Mouse (Mus musculus) myocyte (in vitro differentiated cells): ENCODE measurements around the gene Lmo7. TPM values are rescaled to one million over a fixed set of nuclear protein-coding genes. Genes with fewer than 3 reads are reported as not detected.

Experiments
- H3K27me3 ChIP-seq: one replicate; pipeline ENCODE4 v1.6.1; 2011; ENCODE audit not compliant: control insufficient read depth, insufficient read depth, insufficient read length
- H3K36me3 ChIP-seq: one replicate; pipeline ENCODE4 v1.6.1; 2011; ENCODE audit not compliant: control insufficient read depth, insufficient read depth
- H3K4me2 ChIP-seq: one replicate; pipeline ENCODE4 v1.6.1; 2011; ENCODE audit warnings: low read depth, control low read depth
- H3K4me3 ChIP-seq: one replicate; pipeline ENCODE4 v1.5.1; 2011; ENCODE audit warnings: mild to moderate bottlenecking, control low read depth, moderate library complexity
- H3K79me2 ChIP-seq: one replicate; pipeline ENCODE4 v1.6.1; 2011; ENCODE audit not compliant: control insufficient read depth, insufficient read depth
- H3ac ChIP-seq: one replicate; pipeline ENCODE4 v1.6.1; 2011; ENCODE audit not compliant: control insufficient read depth, insufficient read length
- CEBPB ChIP-seq: IDR thresholded peaks from 2 replicates; pipeline ENCODE4 v1.6.1; 2011; ENCODE audit warnings: mild to moderate bottlenecking, moderate library complexity; ENCODE audit not compliant: poor library complexity, insufficient read depth, severe bottlenecking
- E2F4 ChIP-seq: IDR thresholded peaks from one replicate; pipeline ENCODE4 v1.6.1; 2011; ENCODE audit warnings: mild to moderate bottlenecking, control low read depth, moderate library complexity; ENCODE audit not compliant: insufficient read depth
- MAX ChIP-seq: IDR thresholded peaks from one replicate; pipeline ENCODE4 v1.6.1; 2011; ENCODE audit warnings: low read depth, mild to moderate bottlenecking, control low read depth
- MYOD1 ChIP-seq, 3 experiments: IDR thresholded peaks; one replicate each; pipeline ENCODE4 v1.6.1; 2011; ENCODE audit warnings: control low read depth in 2 of 3, low read depth in 2 of 3, mild to moderate bottlenecking in 2 of 3, moderate library complexity in 1 of 3; ENCODE audit not compliant: insufficient read length in 2 of 3, control insufficient read depth in 1 of 3
- MYOG ChIP-seq, 3 experiments: IDR thresholded peaks; one replicate each; pipeline ENCODE4 v1.6.1; 2011; ENCODE audit warnings: control low read depth in 2 of 3, low read depth in 2 of 3, mild to moderate bottlenecking in 2 of 3; ENCODE audit not compliant: insufficient read length in 2 of 3, control insufficient read depth in 1 of 3, insufficient read depth in 1 of 3
- POLR2A ChIP-seq: IDR thresholded peaks from one replicate; pipeline ENCODE4 v1.6.1; 2011; ENCODE audit warnings: low read depth, mild to moderate bottlenecking, control low read depth, moderate library complexity; ENCODE audit not compliant: insufficient read length
- POLR2AphosphoS2 ChIP-seq: IDR thresholded peaks from one replicate; pipeline ENCODE4 v1.6.1; 2011; ENCODE audit warnings: low read depth, control low read depth; ENCODE audit not compliant: insufficient read length
- REST ChIP-seq: IDR thresholded peaks from one replicate; pipeline ENCODE4 v1.6.1; 2011; ENCODE audit warnings: mild to moderate bottlenecking, control low read depth, moderate library complexity; ENCODE audit not compliant: insufficient read depth, insufficient read length
- SRF ChIP-seq: IDR thresholded peaks from one replicate; pipeline ENCODE4 v1.6.1; 2011; ENCODE audit warnings: low read depth; ENCODE audit not compliant: control insufficient read depth, insufficient read length
- TCF12 ChIP-seq: IDR thresholded peaks from one replicate; pipeline ENCODE4 v1.6.1; 2011; ENCODE audit warnings: mild to moderate bottlenecking, control low read depth; ENCODE audit not compliant: poor library complexity, insufficient read depth, severe bottlenecking
- TCF3 ChIP-seq: IDR thresholded peaks from one replicate; pipeline ENCODE4 v1.6.1; 2011; ENCODE audit warnings: low read depth, control low read depth; ENCODE audit not compliant: insufficient read length
- USF1 ChIP-seq: IDR thresholded peaks from one replicate; pipeline ENCODE4 v1.6.1; 2011; ENCODE audit warnings: low read depth, mild to moderate bottlenecking, control low read depth, moderate library complexity
- polyA plus RNA-seq: library from polyadenylated mRNA; unstranded; fragments of >200 nt; fragmentation: generic; extraction: Trizol; gene quantifications from one replicate; pipeline ENCODE4 v1.2.1, GENCODE M21; 2012; ENCODE audit warnings: missing spikeins

The Lmo7 gene
- polyA plus RNA-seq, 1 experiment: 56.1 TPM

DNA sequence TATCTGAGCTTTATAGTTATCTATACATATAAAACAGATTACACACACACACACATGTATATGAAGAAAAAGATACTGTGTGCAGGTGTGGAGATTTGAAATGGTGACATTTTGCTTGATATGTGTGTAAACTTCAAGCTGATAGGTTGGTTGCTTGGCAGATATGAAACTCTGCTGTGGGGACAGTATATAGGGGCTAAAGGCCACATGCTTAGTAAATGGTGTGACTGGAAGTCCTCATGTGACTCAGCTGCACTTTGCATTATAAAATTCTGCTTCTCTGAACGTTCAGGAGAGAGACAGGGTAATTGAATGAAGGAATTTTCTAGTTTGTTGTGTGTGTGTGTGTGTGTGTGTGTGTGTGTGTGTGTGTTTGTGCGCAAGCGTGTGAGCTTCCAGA, 124.5 kb downstream of the Lmo7 start:
- no peak for TF ChIP-seq TCF3
- no peak for TF ChIP-seq MYOG (IDR thresholded peaks at IDR 0.05; ENCODE audit: control insufficient read depth in 1 of 3, insufficient read depth in 1 of 3, insufficient read length in 2 of 3, low read depth in 2 of 3)
- no peak for TF ChIP-seq CEBPB
- no peak for TF ChIP-seq SRF
- TF ChIP-seq MAX: no peak
- no peak for TF ChIP-seq E2F4
- no peak for TF ChIP-seq REST
- no peak for TF ChIP-seq MYOD1 (IDR thresholded peaks at IDR 0.05; ENCODE audit: control insufficient read depth in 1 of 3, insufficient read length in 2 of 3, low read depth in 2 of 3)
- TF ChIP-seq TCF12: no peak
- no peak for TF ChIP-seq USF1
- no peak for TF ChIP-seq POLR2A
- no peak for TF ChIP-seq POLR2AphosphoS2
- H3K27me3 ChIP-seq: no peaks in the 10 kb centered on the region
- H3K79me2 ChIP-seq: peaks cover 21% of the 10 kb centered on the region
- H3ac ChIP-seq: no peak overlapping the region
- peak overlapping the region; percentile 20 for H3K4me2 ChIP-seq
- H3K4me3 ChIP-seq: no peak overlapping the region
- H3K36me3 ChIP-seq: no peaks in the 10 kb centered on the region

DNA sequence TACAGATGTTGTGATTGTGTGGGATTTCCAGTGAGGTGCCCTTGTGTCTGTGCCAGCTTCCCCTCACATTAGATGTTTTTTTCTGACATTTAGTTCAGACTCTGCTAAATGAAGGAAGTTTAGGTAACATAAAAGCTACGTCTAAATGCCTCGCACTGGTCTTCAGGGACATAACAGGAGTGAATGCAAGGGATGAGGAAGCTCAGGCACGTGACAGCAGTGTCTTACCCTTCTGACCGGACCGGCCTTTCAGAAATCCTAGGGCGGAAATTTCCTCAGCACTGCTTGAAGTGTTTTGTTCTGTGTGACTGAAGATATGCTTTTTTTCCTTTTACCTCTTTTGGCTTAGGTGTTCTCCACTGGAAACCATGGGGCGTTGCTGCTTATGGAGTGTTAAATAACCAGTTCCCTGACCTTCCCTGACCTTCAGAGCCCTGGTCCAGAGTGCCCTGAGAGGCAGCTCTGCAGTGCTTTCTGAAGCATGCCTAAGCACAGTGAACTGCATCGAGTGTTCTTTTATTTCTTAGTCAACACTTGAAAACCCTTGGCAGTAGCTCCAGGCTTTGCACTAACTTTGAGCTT, 129.6 kb downstream of the Lmo7 start:
- no peaks in the 10 kb centered on the region for H3K27me3 ChIP-seq
- H3K36me3 ChIP-seq: no peaks in the 10 kb centered on the region
- H3K4me2 ChIP-seq: no peak overlapping the region
- peaks cover 8% of the 10 kb centered on the region for H3K79me2 ChIP-seq
- no peak overlapping the region for H3K4me3 ChIP-seq
- no peak overlapping the region for H3ac ChIP-seq
- no peak for TF ChIP-seq USF1
- TF ChIP-seq MAX: no peak
- TF ChIP-seq POLR2A: no peak
- TF ChIP-seq REST: no peak
- no peak for TF ChIP-seq E2F4
- TF ChIP-seq SRF: no peak
- no peak for TF ChIP-seq CEBPB
- no peak for TF ChIP-seq POLR2AphosphoS2
- no peak for TF ChIP-seq TCF12
- no peak for TF ChIP-seq TCF3
- TF ChIP-seq MYOG (IDR thresholded peaks at IDR 0.05; ENCODE audit: control insufficient read depth in 1 of 3, insufficient read depth in 1 of 3, insufficient read length in 2 of 3, low read depth in 2 of 3): no peak
- TF ChIP-seq MYOD1 (IDR thresholded peaks at IDR 0.05; ENCODE audit: control insufficient read depth in 1 of 3, insufficient read length in 2 of 3, low read depth in 2 of 3): no peak

DNA sequence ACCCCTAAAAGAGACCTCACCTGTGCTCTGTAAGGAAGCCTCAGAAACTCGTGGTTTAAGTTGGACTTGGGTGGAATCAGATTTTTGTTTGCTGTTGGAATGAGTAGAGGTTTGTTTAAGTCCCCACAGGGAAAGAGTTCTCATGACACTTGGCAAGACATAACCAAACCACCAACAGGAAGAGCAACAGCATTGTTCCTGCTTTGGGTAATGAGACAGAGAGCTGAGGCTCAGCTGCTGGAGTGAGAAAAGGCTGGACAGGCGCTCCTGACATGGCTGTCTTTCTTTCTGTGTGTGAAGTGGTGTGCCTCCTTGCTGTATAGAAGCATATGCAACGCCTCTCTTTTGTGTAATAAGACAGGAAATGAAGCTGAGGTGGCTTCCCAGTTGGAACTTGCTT, 132.3 kb downstream of the Lmo7 start:
- Histone ChIP-seq H3K4me3 (no peak overlapping the region), H3K79me2 (peaks cover 8% of the 10 kb centered on the region), H3K36me3 (no peaks in the 10 kb centered on the region), H3K4me2 (no peak overlapping the region), H3ac (no peak overlapping the region), H3K27me3 (no peaks in the 10 kb centered on the region)
- TF ChIP-seq POLR2AphosphoS2 (no peak), USF1 (no peak), POLR2A (no peak), MYOD1 (IDR thresholded peaks at IDR 0.05; ENCODE audit: control insufficient read depth in 1 of 3, insufficient read length in 2 of 3, low read depth in 2 of 3) (no peak), MAX (no peak), CEBPB (no peak), TCF3 (no peak), TCF12 (no peak), E2F4 (no peak), SRF (no peak), REST (no peak), MYOG (IDR thresholded peaks at IDR 0.05; ENCODE audit: control insufficient read depth in 1 of 3, insufficient read depth in 1 of 3, insufficient read length in 2 of 3, low read depth in 2 of 3) (no peak)

DNA sequence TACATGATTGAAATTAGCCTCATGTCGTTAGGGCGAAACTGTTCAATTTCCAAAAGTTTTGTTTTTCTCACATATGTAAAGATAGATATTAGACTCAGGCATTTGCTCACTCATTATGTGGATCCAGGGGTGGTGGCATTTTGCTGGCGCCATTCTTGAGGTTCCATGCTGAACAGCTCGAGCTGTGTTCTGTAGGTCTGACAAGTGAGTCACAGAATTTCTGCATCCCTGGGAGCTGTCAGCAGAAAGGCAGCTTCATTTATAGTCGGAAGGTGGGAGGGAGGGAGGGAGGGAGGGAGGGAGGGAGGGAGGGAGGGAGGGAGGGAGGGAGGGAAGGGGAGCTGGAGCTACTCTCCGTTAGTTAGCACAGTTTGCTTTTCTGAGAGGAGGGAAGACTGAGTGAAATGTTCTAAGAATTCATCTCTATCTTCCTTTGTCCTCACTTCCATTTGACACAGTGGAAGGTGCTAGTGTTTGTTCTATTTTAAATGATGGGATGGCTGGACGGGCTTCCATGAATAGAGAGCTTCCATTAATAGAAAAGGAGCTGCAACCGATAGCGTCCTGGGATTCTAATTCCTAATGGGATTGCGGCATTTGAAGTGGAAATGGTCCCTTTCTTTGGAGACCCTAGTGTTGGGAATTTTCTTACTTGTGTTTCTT, 137.4 kb downstream of the Lmo7 start:
- Histone ChIP-seq H3K4me3 (no peak overlapping the region), H3K79me2 (peaks cover 19% of the 10 kb centered on the region), H3K36me3 (no peaks in the 10 kb centered on the region), H3K4me2 (peak overlapping the region; percentile 49), H3ac (no peak overlapping the region), H3K27me3 (no peaks in the 10 kb centered on the region)
- TF ChIP-seq POLR2AphosphoS2 (no peak), MYOG (IDR thresholded peaks at IDR 0.05; ENCODE audit: control insufficient read depth in 1 of 3, insufficient read depth in 1 of 3, insufficient read length in 2 of 3, low read depth in 2 of 3) (no peak)

DNA sequence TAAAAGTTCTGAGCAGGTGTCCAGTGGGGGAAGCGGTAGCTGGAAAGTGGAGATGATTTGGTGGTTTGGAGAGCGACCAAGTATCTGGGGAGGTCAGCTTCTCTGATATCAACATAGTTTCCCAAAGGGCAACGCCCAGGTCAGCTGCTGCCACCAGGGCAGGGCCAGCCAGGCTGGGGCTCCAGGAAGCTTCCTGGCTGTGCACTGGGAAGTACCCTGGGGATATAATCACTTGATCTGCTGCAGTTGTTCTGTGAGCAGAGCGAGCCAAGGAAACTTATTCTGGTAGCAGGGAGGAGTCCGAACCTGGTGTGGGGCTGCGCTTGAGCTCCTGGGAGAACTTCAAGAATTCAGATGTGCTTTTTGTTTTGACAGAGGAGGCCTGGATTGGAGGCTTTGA, 139.4 kb downstream of the Lmo7 start:
- H3ac ChIP-seq: no peak overlapping the region
- peak overlapping the region; percentile 97 for H3K4me2 ChIP-seq
- no peaks in the 10 kb centered on the region for H3K27me3 ChIP-seq
- peaks cover 37% of the 10 kb centered on the region for H3K79me2 ChIP-seq
- peak; percentile 42 for TF ChIP-seq USF1
- TF ChIP-seq MYOD1 (IDR thresholded peaks at IDR 0.05; ENCODE audit: control insufficient read depth in 1 of 3, insufficient read length in 2 of 3, low read depth in 2 of 3): peak in 2 of 3 experiments; percentile 79 to 94
- no peak for TF ChIP-seq E2F4
- no peak for TF ChIP-seq SRF
- TF ChIP-seq MYOG (IDR thresholded peaks at IDR 0.05; ENCODE audit: control insufficient read depth in 1 of 3, insufficient read depth in 1 of 3, insufficient read length in 2 of 3, low read depth in 2 of 3): peak; percentile 78 to 98 (median 81)
- peak; percentile 88 for TF ChIP-seq TCF12
- no peak for TF ChIP-seq POLR2AphosphoS2
- TF ChIP-seq POLR2A: no peak
- TF ChIP-seq REST: no peak
- TF ChIP-seq MAX: peak; percentile 6
- no peak for TF ChIP-seq CEBPB
- TF ChIP-seq TCF3: peak; percentile 80
- H3K4me3 ChIP-seq: peak overlapping the region; percentile 17
- no peaks in the 10 kb centered on the region for H3K36me3 ChIP-seq
